Mouse (Mus musculus) brain, embryonic 14.5 days (tissue): Measurements from ENCODE around the gene Gpx3.

Experiments used
- CTCF ChIP-seq: fragments of 200-500 bp; IDR thresholded peaks from 2 replicates; pipeline ENCODE4 v1.5.1; 2012; ENCODE audit warnings: inconsistent platforms, mild to moderate bottlenecking, moderate library complexity, borderline replicate concordance; ENCODE audit not compliant: insufficient read depth, insufficient read length; ENCODE audit errors: extremely low read depth
- POLR2A ChIP-seq: fragments of 200-500 bp; IDR thresholded peaks from 2 replicates; pipeline ENCODE4 v1.6.1; 2012; ENCODE audit warnings: mild to moderate bottlenecking, inconsistent platforms, borderline replicate concordance; ENCODE audit not compliant: poor library complexity, insufficient read depth, insufficient read length, severe bottlenecking; ENCODE audit errors: extremely low read depth

DNA sequence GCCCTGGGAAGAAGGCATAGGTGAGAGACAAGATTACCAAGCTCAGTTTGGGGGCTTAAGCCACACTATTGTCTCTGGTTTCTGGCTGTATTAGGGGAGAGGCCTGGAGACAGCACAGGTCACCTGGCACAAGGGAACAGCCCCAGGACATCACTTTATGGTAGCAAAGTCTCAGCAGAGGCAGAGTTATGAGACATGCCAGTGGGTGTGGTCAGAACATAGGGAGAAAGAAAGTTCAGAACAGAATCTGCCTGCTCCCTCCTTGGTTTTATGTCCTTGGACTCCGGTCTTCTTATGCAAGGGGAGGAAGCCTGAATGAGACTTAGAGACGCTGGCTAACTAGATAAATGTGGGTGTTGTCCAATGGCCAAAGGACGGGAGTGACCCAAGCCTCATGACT, 42.4 kb downstream of the Gpx3 start:
- TF ChIP-seq POLR2A (no peak), CTCF (no peak)
